Mouse (Mus musculus): ENCODE results near the gene Arf5. TPM values are rescaled to one million over a fixed set of nuclear protein-coding genes. Genes with fewer than 3 reads are reported as not detected.

The Arf5 gene
- polyA plus RNA-seq, 1 experiment = 128 TPM

DNA sequence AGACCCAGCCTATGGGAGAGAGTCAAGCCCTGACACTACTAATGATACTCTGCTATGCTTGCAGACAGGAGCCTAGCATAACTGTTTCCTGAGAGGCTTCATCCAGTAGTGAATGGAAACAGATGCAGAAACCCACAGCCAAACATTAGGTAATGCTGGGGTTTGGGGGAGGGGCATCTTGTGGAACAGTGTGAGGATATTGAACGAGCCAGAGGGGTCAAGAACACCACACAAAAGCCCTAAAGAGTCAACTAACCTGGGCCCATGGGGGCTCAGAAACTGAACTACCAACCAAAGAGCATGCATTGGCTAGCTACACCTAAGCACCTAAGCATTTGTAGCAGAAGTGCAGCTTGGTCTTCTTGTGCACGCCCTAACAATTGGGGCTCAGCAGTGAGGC, 12.1 kb upstream of the Arf5 start:
- Histone ChIP-seq H3K4me1 (ENCODE audit: control insufficient read depth, insufficient read depth, low read length) (no peaks in the 10 kb centered on the region), H3K4me3 (ENCODE audit: insufficient read depth, low read length) (no peak overlapping the region), H3K27ac (ENCODE audit: insufficient read depth, low read length) (no peak overlapping the region)
- TF ChIP-seq CTCF (IDR thresholded peaks at IDR 0.05; ENCODE audit: borderline replicate concordance, insufficient read depth, low read length) = no peak
- TF ChIP-seq POLR2A (IDR thresholded peaks at IDR 0.05; ENCODE audit: low read depth, low read length) = no peak

DNA sequence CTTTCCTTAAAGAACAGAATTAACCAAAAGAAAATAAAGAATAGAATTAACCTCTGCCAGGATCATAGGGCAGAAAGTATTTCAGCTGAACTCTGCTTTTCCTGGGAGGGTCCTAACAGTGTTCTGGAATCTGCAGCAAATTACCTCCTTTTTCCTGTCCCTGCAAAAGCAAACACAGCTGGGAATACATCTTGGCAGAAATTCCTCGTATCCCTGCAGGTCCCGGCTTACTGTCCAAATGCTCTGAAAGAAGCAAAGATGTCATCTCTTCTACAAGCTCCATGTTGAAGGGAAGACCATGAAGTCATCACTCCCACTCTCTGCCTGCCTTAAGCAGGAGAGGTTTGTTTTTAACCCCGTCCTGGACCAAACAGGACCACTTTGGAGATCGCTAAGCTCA, 6.4 kb upstream of the Arf5 start:
- Histone ChIP-seq H3K4me3 (ENCODE audit: insufficient read depth, low read length) (no peak overlapping the region), H3K4me1 (ENCODE audit: control insufficient read depth, insufficient read depth, low read length) (0 out of 2 replicates have a peak, but pooled peaks cover 3% of the 10 kb centered on the region), H3K27ac (ENCODE audit: insufficient read depth, low read length) (no peak overlapping the region)
- no peak for TF ChIP-seq CTCF (IDR thresholded peaks at IDR 0.05; ENCODE audit: borderline replicate concordance, insufficient read depth, low read length)
- TF ChIP-seq POLR2A (IDR thresholded peaks at IDR 0.05; ENCODE audit: low read depth, low read length) = no peak

DNA sequence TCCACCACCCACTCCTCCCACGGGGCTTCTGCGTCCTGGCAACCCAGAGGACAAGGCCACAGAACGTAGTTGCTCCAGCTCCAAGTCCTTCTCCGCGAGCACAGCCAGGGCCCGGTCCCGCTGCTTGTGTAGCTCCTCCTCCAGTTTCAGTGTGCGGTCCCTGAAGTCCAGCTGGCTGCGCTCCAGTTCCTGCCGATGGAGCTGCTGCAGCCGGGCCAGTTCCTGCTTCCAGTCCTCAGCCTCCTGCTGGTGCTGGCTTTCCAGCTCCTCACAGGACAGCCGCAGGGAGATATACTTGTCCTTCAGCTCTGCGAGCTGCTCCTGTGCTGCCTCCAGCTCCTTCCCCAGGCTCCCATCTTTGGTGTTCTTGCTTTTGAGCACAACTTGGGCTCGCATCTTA, 4.9 kb upstream of the Arf5 start:
- TF ChIP-seq POLR2A (IDR thresholded peaks at IDR 0.05; ENCODE audit: low read depth, low read length) (no peak), CTCF (IDR thresholded peaks at IDR 0.05; ENCODE audit: borderline replicate concordance, insufficient read depth, low read length) (no peak)
- H3K4me3 ChIP-seq (ENCODE audit: insufficient read depth, low read length) = no peak overlapping the region
- H3K27ac ChIP-seq (ENCODE audit: insufficient read depth, low read length) = no peak overlapping the region
- peaks cover 3% of the 10 kb centered on the region; the same call in 1 of the 2 replicates for H3K4me1 ChIP-seq (ENCODE audit: control insufficient read depth, insufficient read depth, low read length)

DNA sequence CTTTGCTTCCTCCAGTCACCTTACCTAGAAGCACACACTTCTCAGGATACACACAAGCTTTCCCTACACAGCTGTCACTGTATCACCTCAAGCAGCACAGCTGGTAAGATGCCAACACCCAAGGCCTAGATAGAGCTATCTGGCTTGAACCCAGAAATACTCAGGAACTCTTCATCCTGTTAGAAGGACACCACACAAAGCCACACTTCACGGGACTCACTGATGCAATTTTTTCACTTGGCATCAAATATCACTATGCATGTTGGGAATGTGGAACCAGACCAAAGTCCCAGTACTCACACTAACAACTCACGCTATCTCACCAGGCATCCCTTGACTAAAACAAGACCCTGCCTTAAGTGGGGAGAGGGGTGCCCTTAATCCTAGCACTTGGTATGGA, 3.7 kb upstream of the Arf5 start:
- Histone ChIP-seq H3K27ac (ENCODE audit: insufficient read depth, low read length) (no peak overlapping the region), H3K4me1 (ENCODE audit: control insufficient read depth, insufficient read depth, low read length) (peaks cover 3% of the 10 kb centered on the region; the same call in 1 of the 2 replicates), H3K4me3 (ENCODE audit: insufficient read depth, low read length) (peak overlapping the region; percentile 21)
- TF ChIP-seq CTCF (IDR thresholded peaks at IDR 0.05; ENCODE audit: borderline replicate concordance, insufficient read depth, low read length) = no peak
- TF ChIP-seq POLR2A (IDR thresholded peaks at IDR 0.05; ENCODE audit: low read depth, low read length) = no peak

DNA sequence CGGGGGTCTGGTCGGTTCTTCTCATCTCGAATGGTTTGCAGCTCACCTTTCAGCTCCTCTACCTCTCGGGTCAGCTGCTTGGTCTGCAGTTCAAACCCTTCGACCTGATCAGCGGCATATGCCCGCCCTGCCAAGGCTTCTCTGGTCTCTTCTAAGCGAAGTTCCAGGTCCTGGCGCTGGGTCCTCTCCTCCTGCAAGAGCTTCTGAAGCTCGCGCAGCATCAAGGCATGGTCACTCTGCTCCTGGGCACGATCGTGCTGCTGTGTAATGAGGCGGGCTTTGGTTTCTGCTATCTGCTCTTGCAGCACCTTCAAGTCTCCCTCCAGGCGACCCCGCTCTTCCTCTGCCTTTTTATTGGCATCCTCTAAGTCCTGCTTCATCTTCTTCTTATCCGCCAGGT, 3.0 kb upstream of the Arf5 start:
- peak overlapping the region; percentile 67 for H3K4me3 ChIP-seq (ENCODE audit: insufficient read depth, low read length)
- TF ChIP-seq CTCF (IDR thresholded peaks at IDR 0.05; ENCODE audit: borderline replicate concordance, insufficient read depth, low read length) = no peak
- no peak for TF ChIP-seq POLR2A (IDR thresholded peaks at IDR 0.05; ENCODE audit: low read depth, low read length)
- no peak overlapping the region for H3K27ac ChIP-seq (ENCODE audit: insufficient read depth, low read length)
- H3K4me1 ChIP-seq (ENCODE audit: control insufficient read depth, insufficient read depth, low read length) = peaks cover 5% of the 10 kb centered on the region; the same call in 1 of the 2 replicates

DNA sequence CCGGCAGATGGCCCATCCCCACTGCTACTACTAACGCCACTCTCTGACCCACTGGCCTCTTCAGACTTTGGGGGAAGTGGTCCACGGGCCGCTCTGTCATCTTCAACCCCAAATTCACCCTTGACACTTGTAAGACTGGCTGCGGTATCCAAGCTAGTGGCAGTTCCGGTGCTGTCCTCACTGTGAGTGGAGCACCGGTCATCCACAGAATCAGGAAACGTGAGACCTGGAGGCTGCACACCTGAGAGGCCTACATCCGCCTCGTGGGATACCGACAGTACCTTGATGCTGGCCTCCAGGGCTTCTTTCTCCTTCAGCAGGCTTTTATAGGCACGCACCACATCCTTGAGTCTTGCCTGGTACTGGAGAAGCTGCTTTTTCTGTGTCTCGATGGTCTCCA, 2.5 kb upstream of the Arf5 start:
- Histone ChIP-seq H3K27ac (ENCODE audit: insufficient read depth, low read length) (peak overlapping the region; percentile 51), H3K4me3 (ENCODE audit: insufficient read depth, low read length) (peak overlapping the region; percentile 67), H3K4me1 (ENCODE audit: control insufficient read depth, insufficient read depth, low read length) (peaks cover 5% of the 10 kb centered on the region; the same call in 1 of the 2 replicates)
- no peak for TF ChIP-seq CTCF (IDR thresholded peaks at IDR 0.05; ENCODE audit: borderline replicate concordance, insufficient read depth, low read length)
- TF ChIP-seq POLR2A (IDR thresholded peaks at IDR 0.05; ENCODE audit: low read depth, low read length) = no peak

DNA sequence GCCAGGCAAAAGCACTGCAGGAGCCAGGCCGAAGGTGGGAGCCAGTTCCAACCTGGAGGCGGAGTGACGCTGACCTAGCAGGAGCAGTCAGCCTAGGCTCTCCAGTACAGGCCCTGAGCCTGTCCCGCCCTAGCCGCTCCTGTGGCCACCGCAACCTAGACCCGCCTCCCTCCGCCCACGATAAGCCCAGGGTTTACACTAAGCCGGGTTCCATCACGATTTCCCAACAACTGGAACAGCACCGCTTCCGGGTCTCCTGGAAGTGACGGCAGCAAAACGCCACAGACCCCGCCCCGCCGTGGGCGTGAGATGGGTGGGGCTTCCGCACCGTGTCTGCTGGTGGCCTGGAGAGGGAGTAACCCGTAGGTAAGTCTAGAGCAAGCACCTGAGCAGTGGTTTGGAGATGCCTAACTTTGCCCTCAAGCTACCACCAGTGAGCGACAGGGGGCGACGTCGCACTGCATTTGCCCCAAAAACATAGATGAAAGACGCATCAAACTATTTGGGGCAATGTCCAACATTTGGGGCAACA, 1.8 kb upstream of the Arf5 start:
- Histone ChIP-seq H3K4me1 (ENCODE audit: control insufficient read depth, insufficient read depth, low read length) (peaks cover 5% of the 10 kb centered on the region; the same call in 1 of the 2 replicates), H3K4me3 (ENCODE audit: insufficient read depth, low read length) (peak overlapping the region; percentile 67), H3K27ac (ENCODE audit: insufficient read depth, low read length) (peak overlapping the region; percentile 51)
- TF ChIP-seq POLR2A (IDR thresholded peaks at IDR 0.05; ENCODE audit: low read depth, low read length) = peak; percentile 84
- TF ChIP-seq CTCF (IDR thresholded peaks at IDR 0.05; ENCODE audit: borderline replicate concordance, insufficient read depth, low read length) = peak; percentile 83; the same call in 1 of the 2 replicates

DNA sequence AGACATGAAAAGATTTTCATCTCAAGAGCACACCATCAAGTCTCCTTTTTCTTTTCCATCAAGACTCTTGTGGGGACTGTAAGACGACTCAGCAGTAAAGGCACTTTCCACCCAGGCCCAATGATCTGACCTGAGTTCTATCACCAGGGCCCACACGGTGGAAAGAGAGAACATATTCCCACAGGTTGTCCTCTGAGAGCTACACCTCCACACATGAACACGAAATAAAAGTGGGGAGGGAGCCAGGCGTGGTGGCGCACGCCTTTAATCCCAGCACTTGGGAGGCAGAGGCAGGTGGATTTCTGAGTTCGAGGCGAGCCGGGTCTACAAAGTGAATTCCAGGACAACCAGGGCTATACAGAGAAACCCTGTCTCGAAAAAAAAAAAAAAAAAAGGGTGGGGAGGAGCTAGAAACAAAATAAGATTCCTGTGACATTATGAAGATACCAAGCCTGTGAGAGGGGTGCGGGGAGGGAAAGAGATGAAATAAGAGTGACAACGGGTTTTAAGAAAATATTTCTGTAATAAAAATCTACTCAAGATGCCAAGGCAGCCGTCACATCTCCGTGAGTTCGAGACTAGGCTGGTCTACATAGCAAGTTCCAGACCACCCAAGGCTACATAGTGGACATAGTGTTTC, 589 bp upstream of the Arf5 start:
- Histone ChIP-seq H3K27ac (ENCODE audit: insufficient read depth, low read length) (peak overlapping the region; percentile 45), H3K4me3 (ENCODE audit: insufficient read depth, low read length) (0 out of 2 replicates have a peak overlapping the region, but pooled peaks have one; percentile 3), H3K4me1 (ENCODE audit: control insufficient read depth, insufficient read depth, low read length) (peaks cover 5% of the 10 kb centered on the region; the same call in 1 of the 2 replicates)
- TF ChIP-seq CTCF (IDR thresholded peaks at IDR 0.05; ENCODE audit: borderline replicate concordance, insufficient read depth, low read length) = no peak
- TF ChIP-seq POLR2A (IDR thresholded peaks at IDR 0.05; ENCODE audit: low read depth, low read length) = no peak

DNA sequence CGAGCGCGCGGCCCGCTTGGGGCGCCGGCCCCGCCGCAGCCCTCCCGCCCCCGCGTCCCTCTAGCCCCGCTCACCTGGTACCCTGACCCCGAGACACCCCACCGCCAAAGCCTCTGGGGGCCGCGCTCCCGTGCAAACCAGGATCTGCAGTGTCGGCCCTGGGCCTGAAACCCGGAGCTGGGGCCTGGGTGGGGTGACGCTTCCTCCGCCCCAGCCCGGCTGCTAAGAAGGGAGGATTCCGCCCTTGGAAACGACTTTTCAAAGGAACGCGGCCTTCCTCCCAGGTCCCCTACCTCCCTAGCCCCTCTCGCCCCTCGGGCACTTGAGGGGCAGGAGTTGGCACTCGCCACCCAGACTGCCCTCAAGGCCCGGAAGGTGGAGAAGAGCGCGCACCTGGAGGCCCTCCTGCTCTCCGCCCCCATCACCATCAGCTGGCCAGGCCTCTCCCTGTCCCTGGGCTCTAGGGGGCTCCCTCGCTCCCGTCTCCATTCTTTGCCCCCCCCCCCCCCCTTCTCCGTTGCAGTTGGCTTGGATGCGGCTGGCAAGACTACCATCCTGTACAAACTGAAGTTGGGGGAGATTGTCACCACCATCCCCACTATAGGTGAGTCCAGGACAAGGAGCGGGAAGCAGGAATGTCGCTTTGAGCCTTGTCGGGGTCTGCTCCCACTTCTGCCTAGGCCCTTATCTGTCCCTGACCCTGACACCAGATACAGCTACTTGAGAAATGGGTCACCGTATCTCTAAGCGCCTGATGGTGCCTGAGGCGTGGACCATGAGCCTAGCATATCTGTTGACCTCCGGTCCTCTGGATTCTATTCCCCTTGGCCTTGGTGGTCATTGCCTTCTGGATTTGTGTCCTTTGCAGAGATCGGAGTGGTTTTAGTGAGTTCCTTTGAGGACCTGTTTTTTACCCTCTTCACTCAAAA, 671 bp downstream of the Arf5 start:
- TF ChIP-seq CTCF (IDR thresholded peaks at IDR 0.05; ENCODE audit: borderline replicate concordance, insufficient read depth, low read length) (no peak), POLR2A (IDR thresholded peaks at IDR 0.05; ENCODE audit: low read depth, low read length) (peak; percentile 49)
- H3K27ac ChIP-seq (ENCODE audit: insufficient read depth, low read length) = peak overlapping the region; percentile 12; the same call in 1 of the 2 replicates
- H3K4me1 ChIP-seq (ENCODE audit: control insufficient read depth, insufficient read depth, low read length) = peaks cover 5% of the 10 kb centered on the region; the same call in 1 of the 2 replicates
- peak overlapping the region; percentile 90 for H3K4me3 ChIP-seq (ENCODE audit: insufficient read depth, low read length)
